Mouse (Mus musculus) cerebellum, postnatal 4 days (tissue): Measurements from ENCODE around the gene Helz.
"Not testable (repeated sequence)": the region's sequence is repeated elsewhere in the genome, so short reads cannot be mapped to it uniquely, and the experiment has no call there.

ENCODE experiments used
- DNase-seq, 2 experiments: peaks; one replicate each; pipeline ENCODE4 v3.0.0; 2022; ENCODE audit warnings: low spot score in 2 of 2, mixed read lengths in 1 of 2

Helz gene

GRCm38 (mm10) chr11:107548204-107548975 lies 660 bp downstream of the Helz start:
- peak in 1 of 2 experiments; percentile 20 for DNase-seq

GRCm38 (mm10) chr11:107559874-107560273 lies 12.1 kb downstream of the Helz start:
- no peak for DNase-seq

DNA sequence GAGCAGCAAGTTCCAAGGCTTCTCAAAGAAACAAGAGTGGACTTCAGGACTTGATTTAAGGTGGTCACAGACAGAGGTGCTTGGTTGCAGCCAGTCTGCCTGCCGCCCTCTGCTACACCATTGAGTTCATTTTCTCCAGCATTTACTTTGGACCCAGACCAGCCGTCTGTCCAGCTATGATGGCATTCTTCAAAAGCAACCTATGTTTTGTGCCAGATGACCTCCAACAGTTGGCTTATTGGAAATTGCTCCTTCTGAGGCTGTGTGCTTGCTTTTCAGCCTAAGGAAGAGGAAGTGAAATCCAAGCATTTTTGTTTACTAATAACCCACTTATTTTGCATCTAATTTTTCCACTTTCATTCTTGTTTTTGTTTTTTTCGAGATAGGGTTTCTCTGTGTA lies 19.7 kb downstream of the Helz start:
- no peak for DNase-seq

DNA sequence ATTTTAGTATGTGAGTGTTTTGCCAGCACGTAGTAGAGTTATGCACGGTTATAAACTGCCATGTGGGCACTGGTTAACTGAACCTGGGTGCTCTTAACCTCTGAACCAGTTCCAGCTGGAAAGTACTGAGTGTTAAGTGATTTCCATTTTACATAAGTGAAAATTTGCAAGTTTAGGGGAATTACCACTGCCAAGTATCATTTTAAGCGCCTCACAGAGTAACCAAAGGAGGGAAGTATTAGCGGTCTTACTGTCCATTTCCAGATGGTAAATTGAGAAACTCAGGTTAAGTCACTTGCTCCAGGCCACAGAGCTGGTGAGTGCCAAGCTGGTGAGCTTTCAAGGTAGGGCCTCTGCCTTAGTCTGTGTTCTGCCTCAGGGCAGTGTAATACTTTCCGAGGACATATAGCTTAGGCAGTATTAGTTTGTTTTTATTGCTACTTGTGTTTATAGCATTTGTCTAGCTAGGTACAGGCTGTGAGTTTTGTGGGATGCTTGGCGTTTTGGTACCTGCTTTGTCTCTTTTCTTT lies 20.8 kb downstream of the Helz start:
- DNase-seq, result no peak

GRCm38 (mm10) chr11:107570891-107571290 lies 23.2 kb downstream of the Helz start:
- not testable (repeated sequence) for DNase-seq

DNA sequence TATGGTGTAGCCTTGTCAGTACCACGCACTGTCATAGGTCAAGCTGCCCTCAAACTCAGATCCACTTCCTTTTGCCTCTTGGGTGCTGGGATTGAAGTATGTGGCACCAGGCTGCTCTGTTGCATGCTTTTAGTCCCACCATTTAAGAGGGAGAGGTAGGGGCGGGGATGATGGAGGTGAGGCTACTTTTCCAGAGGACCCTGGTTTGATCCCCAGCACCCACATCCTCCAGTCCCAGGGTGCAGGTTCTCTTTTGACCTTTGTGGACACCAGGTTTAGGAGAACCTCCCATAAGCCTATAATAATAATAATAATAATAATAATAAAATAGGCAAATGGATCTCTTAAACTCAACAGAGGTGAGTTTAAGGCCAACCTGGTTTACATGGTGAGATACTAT lies 23.6 kb downstream of the Helz start:
- DNase-seq, result no peak

GRCm38 (mm10) chr11:107572551-107572950 lies 24.8 kb downstream of the Helz start:
- no peak for DNase-seq

DNA sequence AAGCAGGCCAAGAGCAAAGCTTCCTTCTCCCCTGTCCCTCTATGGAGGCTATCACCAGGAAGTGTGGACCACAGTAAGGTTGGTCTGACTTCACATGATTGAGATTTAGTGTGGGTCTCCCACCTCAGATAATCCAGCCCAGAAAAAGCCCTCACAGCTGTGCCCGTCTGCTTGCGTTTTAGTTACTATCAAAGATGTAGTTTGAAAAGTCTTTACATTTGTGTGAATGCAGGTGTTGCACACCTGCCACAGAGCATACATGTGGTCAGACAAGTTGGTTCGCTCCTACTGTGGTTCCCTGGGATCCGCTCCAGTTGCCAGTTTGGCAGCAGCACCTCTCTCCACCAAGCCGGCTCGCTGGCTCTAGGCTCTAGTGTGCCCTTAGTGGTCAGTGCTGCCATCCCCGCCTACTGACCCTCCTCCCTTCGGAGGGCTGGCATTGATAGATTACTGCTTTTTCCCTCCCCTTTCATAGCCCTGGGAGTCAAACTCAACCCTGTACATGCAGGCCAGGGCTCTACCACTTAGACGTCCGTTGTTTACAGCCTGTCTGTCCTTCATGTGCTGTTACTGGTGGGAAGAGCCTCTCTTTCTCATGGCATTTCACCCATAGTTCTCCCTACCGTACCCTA lies 25.4 kb downstream of the Helz start:
- no peak for DNase-seq

- no peak for DNase-seq
These were observed 26.1 kb downstream of the Helz start for GRCm38 (mm10) chr11:107573847-107574246.

- DNase-seq, result no peak
These were observed 27.3 kb downstream of the Helz start for GRCm38 (mm10) chr11:107574811-107575705.

- no peak for DNase-seq
These were observed 28.5 kb downstream of the Helz start for GRCm38 (mm10) chr11:107576186-107576585.

GRCm38 (mm10) chr11:107577400-107577799 lies 29.7 kb downstream of the Helz start:
- no peak for DNase-seq

DNA sequence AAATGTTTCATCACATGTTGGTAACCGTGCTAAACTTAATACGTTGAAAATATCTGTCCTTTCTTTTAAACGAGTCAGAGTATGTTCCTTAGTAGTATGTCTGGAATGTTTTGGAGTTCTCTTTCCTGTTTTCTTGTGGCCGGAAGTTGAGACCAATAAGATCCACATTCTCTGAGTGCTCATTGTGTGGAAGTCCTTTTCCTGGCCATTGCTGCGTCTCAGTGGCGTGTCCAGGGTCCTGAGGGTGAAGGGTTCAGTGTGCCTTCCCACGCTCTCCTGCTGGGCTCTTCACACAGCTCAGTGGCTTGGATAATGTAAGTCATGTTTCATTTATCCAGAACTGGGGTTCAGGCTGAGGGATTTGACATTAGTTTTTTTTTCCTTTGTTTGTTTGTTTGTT lies 30.5 kb downstream of the Helz start:
- DNase-seq, result no peak

DNA sequence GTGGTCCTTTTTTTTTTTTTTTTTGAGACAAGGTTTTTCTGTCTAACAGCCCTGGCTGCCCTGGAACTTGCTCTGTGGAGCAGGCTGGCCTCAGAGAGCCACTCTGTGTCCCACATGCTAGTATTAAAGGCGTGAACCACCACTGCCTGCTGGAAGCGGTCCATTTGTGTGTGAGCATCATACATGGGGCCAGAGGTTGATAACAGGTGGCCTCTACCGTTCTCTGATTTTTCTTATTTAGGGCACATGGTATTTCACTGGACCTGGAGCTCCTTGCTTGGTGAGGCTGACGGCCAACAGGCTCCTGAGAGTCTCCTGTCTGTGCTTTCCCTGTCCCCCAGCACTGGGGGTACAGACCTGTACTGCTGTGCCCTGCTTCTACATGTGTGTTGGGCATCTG lies 33.1 kb downstream of the Helz start:
- no peak for DNase-seq

DNA sequence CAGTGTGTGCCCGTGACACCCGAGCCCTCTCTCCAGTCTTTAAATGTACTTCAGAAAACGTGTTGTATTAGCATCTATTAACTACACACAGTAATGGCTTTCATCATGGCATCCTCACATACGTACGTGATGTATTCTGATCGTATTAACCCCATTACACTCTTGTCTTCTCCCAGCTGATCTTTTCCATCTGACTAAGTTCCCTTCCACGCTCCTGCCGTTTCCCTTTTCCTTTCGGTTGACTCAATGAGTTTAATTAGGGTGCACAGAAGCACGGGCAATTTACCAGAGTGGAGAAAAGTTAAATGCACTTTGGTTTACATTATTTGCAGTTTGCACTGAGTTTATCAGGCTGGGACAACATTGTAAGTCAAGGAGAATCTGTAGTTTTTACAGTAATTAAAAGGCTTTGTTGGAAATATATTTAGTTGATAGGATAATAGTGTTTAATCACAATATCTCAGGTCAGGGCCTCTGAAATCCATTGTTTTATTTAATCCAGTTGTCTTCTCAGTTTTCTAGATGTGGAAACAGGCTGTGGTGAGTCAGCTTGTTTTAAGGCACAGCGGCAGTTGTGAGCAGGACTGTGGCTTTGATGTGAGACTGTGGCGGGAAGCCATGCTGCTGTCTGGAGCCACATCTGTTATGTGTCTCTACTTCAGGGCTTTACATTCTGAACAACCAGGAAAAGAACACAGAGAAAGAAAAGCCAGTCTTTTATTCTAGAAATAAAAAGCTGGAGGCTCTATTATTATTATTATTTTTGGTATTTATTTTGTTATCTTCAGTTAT lies 37.1 kb downstream of the Helz start:
- DNase-seq, result no peak

GRCm38 (mm10) chr11:107586129-107586528 lies 38.4 kb downstream of the Helz start:
- DNase-seq, result not testable (repeated sequence)

GRCm38 (mm10) chr11:107587141-107587540 lies 39.4 kb downstream of the Helz start:
- no peak for DNase-seq

- peak in 1 of 2 experiments; percentile 8 for DNase-seq
These were observed 44.8 kb downstream of the Helz start for GRCm38 (mm10) chr11:107592575-107592974.

- DNase-seq, result no peak
These were observed 49.7 kb downstream of the Helz start for GRCm38 (mm10) chr11:107597381-107597780.

- DNase-seq, result no peak
These were observed 58.0 kb downstream of the Helz start for GRCm38 (mm10) chr11:107605694-107606093.

DNA sequence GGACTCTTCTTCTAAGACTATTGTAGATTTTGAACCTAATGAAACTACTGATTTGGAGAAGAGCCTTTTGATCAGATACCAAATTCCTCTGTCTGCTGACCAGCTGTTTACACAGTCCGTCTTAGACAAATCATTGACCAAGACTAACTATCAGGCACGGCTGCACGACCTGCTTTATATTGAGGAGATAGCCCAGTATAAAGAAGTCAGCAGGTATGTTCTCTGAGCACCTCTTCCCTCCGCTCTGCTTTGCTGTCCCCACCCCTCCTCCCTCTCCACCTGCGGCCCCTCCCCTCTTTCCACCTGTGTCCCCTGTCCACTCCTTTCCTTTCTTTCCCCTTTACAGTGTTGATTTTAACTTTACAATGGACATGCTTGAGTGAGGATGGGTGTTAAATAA lies 66.2 kb downstream of the Helz start:
- no peak for DNase-seq
